Mouse (Mus musculus) myocyte (in vitro differentiated cells): ENCODE data around the gene Ccdc181.

Experiments
- CEBPB ChIP-seq: IDR thresholded peaks from 2 replicates; pipeline ENCODE4 v1.6.1; 2011; ENCODE audit warnings: mild to moderate bottlenecking, moderate library complexity; ENCODE audit not compliant: poor library complexity, insufficient read depth, severe bottlenecking
- E2F4 ChIP-seq: IDR thresholded peaks from one replicate; pipeline ENCODE4 v1.6.1; 2011; ENCODE audit warnings: mild to moderate bottlenecking, control low read depth, moderate library complexity; ENCODE audit not compliant: insufficient read depth
- MAX ChIP-seq: IDR thresholded peaks from one replicate; pipeline ENCODE4 v1.6.1; 2011; ENCODE audit warnings: low read depth, mild to moderate bottlenecking, control low read depth
- MYOG ChIP-seq, 3 experiments: IDR thresholded peaks; one replicate each; pipeline ENCODE4 v1.6.1; 2011; ENCODE audit warnings: control low read depth in 2 of 3, low read depth in 2 of 3, mild to moderate bottlenecking in 2 of 3; ENCODE audit not compliant: insufficient read length in 2 of 3, control insufficient read depth in 1 of 3, insufficient read depth in 1 of 3
- POLR2A ChIP-seq: IDR thresholded peaks from one replicate; pipeline ENCODE4 v1.6.1; 2011; ENCODE audit warnings: low read depth, mild to moderate bottlenecking, control low read depth, moderate library complexity; ENCODE audit not compliant: insufficient read length
- REST ChIP-seq: IDR thresholded peaks from one replicate; pipeline ENCODE4 v1.6.1; 2011; ENCODE audit warnings: mild to moderate bottlenecking, control low read depth, moderate library complexity; ENCODE audit not compliant: insufficient read depth, insufficient read length
- SRF ChIP-seq: IDR thresholded peaks from one replicate; pipeline ENCODE4 v1.6.1; 2011; ENCODE audit warnings: low read depth; ENCODE audit not compliant: control insufficient read depth, insufficient read length
- TCF12 ChIP-seq: IDR thresholded peaks from one replicate; pipeline ENCODE4 v1.6.1; 2011; ENCODE audit warnings: mild to moderate bottlenecking, control low read depth; ENCODE audit not compliant: poor library complexity, insufficient read depth, severe bottlenecking
- TCF3 ChIP-seq: IDR thresholded peaks from one replicate; pipeline ENCODE4 v1.6.1; 2011; ENCODE audit warnings: low read depth, control low read depth; ENCODE audit not compliant: insufficient read length
- USF1 ChIP-seq: IDR thresholded peaks from one replicate; pipeline ENCODE4 v1.6.1; 2011; ENCODE audit warnings: low read depth, mild to moderate bottlenecking, control low read depth, moderate library complexity

DNA sequence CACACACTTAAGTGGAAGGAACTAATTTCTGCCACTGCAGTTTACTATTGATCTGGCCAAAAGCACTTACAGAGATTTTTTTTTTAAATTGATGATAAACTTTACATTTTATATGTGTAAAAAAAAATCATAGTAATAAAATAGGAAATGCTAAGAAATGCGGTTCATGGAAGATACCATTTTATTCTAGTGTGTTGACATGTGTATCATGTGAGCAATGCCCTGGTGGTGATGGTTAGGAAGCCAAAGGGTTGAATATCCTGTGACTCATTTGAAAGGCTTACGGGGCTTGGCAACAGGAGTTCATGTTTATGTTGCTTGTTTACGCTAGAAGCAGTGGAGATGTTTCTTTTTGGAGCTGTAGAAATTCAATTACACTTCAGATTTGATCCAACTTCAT is 1.2 kb downstream of the Ccdc181 start:
- TF ChIP-seq REST: no peak
- no peak for TF ChIP-seq POLR2A
- no peak for TF ChIP-seq TCF3
- no peak for TF ChIP-seq MYOG (IDR thresholded peaks at IDR 0.05; ENCODE audit: control insufficient read depth in 1 of 3, insufficient read depth in 1 of 3, insufficient read length in 2 of 3, low read depth in 2 of 3)
- TF ChIP-seq CEBPB: no peak
- no peak for TF ChIP-seq TCF12
- TF ChIP-seq MAX: no peak
- peak; percentile 35 for TF ChIP-seq USF1
- no peak for TF ChIP-seq E2F4
- TF ChIP-seq SRF: no peak
